Mouse (Mus musculus) urinary bladder, postnatal 4 days (tissue): Measurements from ENCODE around the gene Ascl4.

Experiments used
- DNase-seq, 2 experiments: peaks; one replicate each; pipeline ENCODE4 v3.0.0; 2021 to 2022; ENCODE audit warnings: low spot score in 2 of 2

The Ascl4 gene

GRCm38 (mm10) chr10:85969894-85970620 lies 42.6 kb downstream of the Ascl4 start:
- no peak for DNase-seq

- DNase-seq = no peak
Measured at GRCm38 (mm10) chr10:85971826-85972225, 44.3 kb downstream of the Ascl4 start.

DNA sequence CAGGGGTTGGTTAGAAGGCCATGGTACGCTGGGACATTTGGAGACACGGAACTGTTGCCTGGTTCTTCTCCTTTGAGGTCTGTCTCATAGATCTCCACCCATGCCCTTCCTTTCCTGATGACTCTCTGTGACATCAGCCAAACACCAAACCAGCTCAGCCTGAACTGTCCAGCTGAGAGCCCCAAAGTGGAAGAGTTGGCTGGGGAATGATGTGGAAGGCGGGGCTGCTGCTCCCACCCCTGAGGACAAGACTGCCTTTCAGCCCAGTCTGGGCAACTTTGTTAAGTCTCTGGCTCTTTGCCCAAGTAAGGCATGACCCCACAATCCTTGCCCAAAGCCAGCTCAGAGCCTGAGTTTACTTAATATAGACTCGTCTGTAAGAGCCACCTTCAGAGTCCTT lies 45.4 kb downstream of the Ascl4 start:
- DNase-seq = no peak

- no peak for DNase-seq
Measured at GRCm38 (mm10) chr10:85989412-85990115, 62.1 kb downstream of the Ascl4 start.

- DNase-seq = no peak
Measured at GRCm38 (mm10) chr10:85992412-85992811, 64.9 kb downstream of the Ascl4 start.

GRCm38 (mm10) chr10:85993836-85994235 lies 66.4 kb downstream of the Ascl4 start:
- DNase-seq = no peak

DNA sequence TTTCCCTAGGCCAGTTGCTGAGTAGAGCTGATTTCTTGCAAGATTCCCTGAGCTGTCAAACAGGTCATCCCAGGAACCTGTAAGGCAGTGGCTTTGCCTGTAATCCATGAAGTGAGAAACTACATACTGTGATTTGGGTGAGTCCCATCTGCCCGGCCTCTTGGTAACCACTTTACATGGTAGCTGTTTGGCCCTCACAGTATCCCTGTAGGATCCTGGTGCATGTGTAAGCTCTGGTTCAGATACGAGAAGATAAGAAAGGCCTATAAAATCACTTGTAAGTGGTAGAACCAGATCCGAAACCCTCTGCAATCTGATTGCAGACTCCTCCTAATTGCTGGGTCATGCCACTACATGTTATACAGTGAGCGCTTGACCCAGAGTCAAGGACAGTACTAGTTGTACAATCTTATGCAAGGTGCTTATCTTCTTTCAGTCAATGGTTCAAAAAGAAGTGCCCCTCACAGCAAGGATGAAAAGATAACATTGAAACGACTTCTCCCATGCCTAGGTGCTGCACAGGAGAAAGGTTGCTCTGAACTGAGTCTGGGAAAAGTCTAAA lies 67.1 kb downstream of the Ascl4 start:
- no peak for DNase-seq
